Mouse (Mus musculus): Measurements from ENCODE around the gene Csnk1g2. TPM values are rescaled to one million over a fixed set of nuclear protein-coding genes. Genes with fewer than 3 reads are reported as not detected.

Gene Csnk1g2
- polyA plus RNA-seq, 1 experiment from 2014 or later = 164 TPM

- POLR2A ChIA-PET = interaction anchor here (1.0 to 7.5 kb wide), 2 partner anchors 13 to 72 kb away, joined by 3 to 78 read pairs; partner anchors contain the start of gene Mknk2
- DNase-seq (ENCODE audit: low read depth, low spot score) (no peak), ATAC-seq (peak; percentile 52)
- CTCF ChIA-PET = interaction anchor here (0.8 to 1.7 kb wide), 3 partner anchors 11 to 86 kb away, joined by 3 to 7 read pairs (median 4); partner anchors contain the start of gene Mknk2
- no peaks in the 10 kb centered on the region for H3K27me3 ChIP-seq
- in situ Hi-C loops (cut with MboI; ENCODE audit: low pct_unique_long_range_greater_than_20kb) = no loop called here
- TF ChIP-seq CTCF (IDR thresholded peaks at IDR 0.05) = no peak
Observed at GRCm38 (mm10) chr10:80664197-80665015, 41.8 kb downstream of the Csnk1g2 start.

GRCm38 (mm10) chr10:80665016-80665380 lies 42.4 kb downstream of the Csnk1g2 start:
- in situ Hi-C loops (cut with MboI; ENCODE audit: low pct_unique_long_range_greater_than_20kb) = no loop called here
- ChIA-PET POLR2A (interaction anchor here (1.0 to 7.5 kb wide), 2 partner anchors 13 to 72 kb away, joined by 3 to 78 read pairs; partner anchors contain the start of gene Mknk2), CTCF (interaction anchor here (1.4 to 1.7 kb wide), 2 partner anchors 12 to 86 kb away, joined by 3 to 7 read pairs; no protein-coding TSS in a partner anchor)
- DNase-seq (ENCODE audit: low read depth, low spot score) (no peak), ATAC-seq (peak; percentile 19)
- no peak for TF ChIP-seq CTCF (IDR thresholded peaks at IDR 0.05)
- H3K27me3 ChIP-seq = no peaks in the 10 kb centered on the region

- no peak for ATAC-seq
- POLR2A ChIA-PET = interaction anchor here (7.5 kb wide), 1 partner anchor 12 kb away, joined by 78 read pairs; the partner anchor contains the start of gene Mknk2
- no peak for TF ChIP-seq CTCF (IDR thresholded peaks at IDR 0.05)
- no peak for DNase-seq (ENCODE audit: low read depth, low spot score)
- in situ Hi-C loops (cut with MboI; ENCODE audit: low pct_unique_long_range_greater_than_20kb) = no loop called here
- H3K27me3 ChIP-seq = no peaks in the 10 kb centered on the region
- CTCF ChIA-PET = interaction anchor here (1.3 to 1.7 kb wide), 3 partner anchors 10 to 87 kb away, joined by 3 to 7 read pairs (median 4); no protein-coding TSS in a partner anchor
Observed at GRCm38 (mm10) chr10:80665459-80665858, 42.8 kb downstream of the Csnk1g2 start.

GRCm38 (mm10) chr10:80665981-80666733 lies 43.5 kb downstream of the Csnk1g2 start:
- in situ Hi-C loops (cut with MboI; ENCODE audit: low pct_unique_long_range_greater_than_20kb) = no loop called here
- POLR2A ChIA-PET = interaction anchor here (7.5 kb wide), 1 partner anchor 12 kb away, joined by 78 read pairs; the partner anchor contains the start of gene Mknk2
- ATAC-seq = peak; percentile 1
- CTCF ChIA-PET = interaction anchor here (0.8 to 1.7 kb wide), 4 partner anchors 9 to 89 kb away, joined by 3 to 7 read pairs (median 4); partner anchors contain the start of gene Mknk2
- TF ChIP-seq CTCF (IDR thresholded peaks at IDR 0.05) = no peak
- H3K27me3 ChIP-seq = no peaks in the 10 kb centered on the region
- no peak for DNase-seq (ENCODE audit: low read depth, low spot score)

GRCm38 (mm10) chr10:80666837-80667412 lies 44.3 kb downstream of the Csnk1g2 start:
- CTCF ChIA-PET = interaction anchor here (0.8 to 1.3 kb wide), 3 partner anchors 8 to 89 kb away, joined by 3 to 4 read pairs (median 4); partner anchors contain the start of gene Mknk2
- DNase-seq (ENCODE audit: low read depth, low spot score) (no peak), ATAC-seq (no peak)
- no peak for TF ChIP-seq CTCF (IDR thresholded peaks at IDR 0.05)
- no peaks in the 10 kb centered on the region for H3K27me3 ChIP-seq
- POLR2A ChIA-PET = interaction anchor here (7.5 kb wide), 1 partner anchor 11 kb away, joined by 78 read pairs; the partner anchor contains the start of gene Mknk2
- in situ Hi-C loops (cut with MboI; ENCODE audit: low pct_unique_long_range_greater_than_20kb) = no loop called here

- ATAC-seq (no peak), DNase-seq (ENCODE audit: low read depth, low spot score) (no peak)
- ChIA-PET POLR2A (interaction anchor here (7.5 kb wide), 1 partner anchor 9 kb away, joined by 78 read pairs; the partner anchor contains the start of gene Mknk2), CTCF (no interaction called here)
- TF ChIP-seq CTCF (IDR thresholded peaks at IDR 0.05) = no peak
- no peaks in the 10 kb centered on the region for H3K27me3 ChIP-seq
- in situ Hi-C loops (cut with MboI; ENCODE audit: low pct_unique_long_range_greater_than_20kb) = no loop called here
Observed at GRCm38 (mm10) chr10:80668614-80669013, 46.0 kb downstream of the Csnk1g2 start.

- DNase-seq (ENCODE audit: low read depth, low spot score) (no peak), ATAC-seq (no peak)
- in situ Hi-C loops (cut with MboI; ENCODE audit: low pct_unique_long_range_greater_than_20kb) = no loop called here
- no peaks in the 10 kb centered on the region for H3K27me3 ChIP-seq
- ChIA-PET CTCF (interaction anchor here (1.4 to 2.4 kb wide), 2 partner anchors 8 to 10 kb away, joined by 3 to 7 read pairs; no protein-coding TSS in a partner anchor), POLR2A (interaction anchor here (7.5 kb wide), 1 partner anchor 9 kb away, joined by 78 read pairs; the partner anchor contains the start of gene Mknk2)
- no peak for TF ChIP-seq CTCF (IDR thresholded peaks at IDR 0.05)
Observed at GRCm38 (mm10) chr10:80669018-80669417, 46.4 kb downstream of the Csnk1g2 start.

GRCm38 (mm10) chr10:80669737-80670485 lies 47.3 kb downstream of the Csnk1g2 start:
- TF ChIP-seq CTCF (IDR thresholded peaks at IDR 0.05) = no peak
- ChIA-PET CTCF (interaction anchor here (1.4 to 2.4 kb wide), 2 partner anchors 9 kb away, joined by 3 to 7 read pairs; no protein-coding TSS in a partner anchor), POLR2A (interaction anchor here (1.0 kb wide), 1 partner anchor 47 kb away, joined by 3 read pairs; the partner anchor contains the start of gene Csnk1g2)
- in situ Hi-C loops (cut with MboI; ENCODE audit: low pct_unique_long_range_greater_than_20kb) = no loop called here
- no peak for ATAC-seq
- no peaks in the 10 kb centered on the region for H3K27me3 ChIP-seq
- no peak for DNase-seq (ENCODE audit: low read depth, low spot score)

- ATAC-seq = no peak
- POLR2A ChIA-PET = interaction anchor here (1.0 kb wide), 1 partner anchor 48 kb away, joined by 3 read pairs; the partner anchor contains the start of gene Csnk1g2
- CTCF ChIA-PET = interaction anchor here (1.4 to 2.4 kb wide), 2 partner anchors 8 to 10 kb away, joined by 3 to 7 read pairs; no protein-coding TSS in a partner anchor
- no peaks in the 10 kb centered on the region for H3K27me3 ChIP-seq
- no peak for TF ChIP-seq CTCF (IDR thresholded peaks at IDR 0.05)
- in situ Hi-C loops (cut with MboI; ENCODE audit: low pct_unique_long_range_greater_than_20kb) = no loop called here
- no peak for DNase-seq (ENCODE audit: low read depth, low spot score)
Observed at GRCm38 (mm10) chr10:80670531-80670930, 47.9 kb downstream of the Csnk1g2 start.

All from Patski (cell line).